Comparison of ENCODE assay signal across 14 mouse cellular contexts in the genomic region with DNA sequence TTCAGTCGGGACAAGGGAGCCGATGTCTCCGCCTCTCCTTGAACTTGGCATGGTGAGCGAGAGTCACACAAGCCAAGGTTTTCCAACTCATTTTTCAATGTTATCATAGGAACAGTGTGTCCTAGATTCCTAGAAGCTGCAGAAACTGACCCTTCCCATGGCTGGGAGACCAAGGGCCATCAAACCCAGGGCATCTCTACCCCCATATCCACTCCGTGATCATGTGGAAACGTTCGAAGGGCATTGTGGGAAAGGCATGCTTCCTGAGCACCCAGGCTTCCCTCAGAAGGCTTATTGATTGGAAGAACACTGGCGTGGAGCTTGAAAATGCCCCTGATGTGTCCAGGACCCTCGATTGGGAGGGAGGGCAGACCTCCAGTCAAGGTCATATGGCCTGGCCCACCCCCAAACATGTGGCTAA.
DNase-seq lines count a peak whose midpoint lies in the region; ATAC-seq and TF ChIP-seq lines count a peak whose summit lies in the region.
"Had no signal": no experiment of that assay in that cellular context is flagged by ENCODE, and none has a peak within 500 bp of the region (broad histone marks: within the 10 kb centered on the region; RNA-seq: fewer than 3 reads in every experiment).

No protein-coding gene starts in this region.

- whole genome bisulfite sequencing in liver, adult 2 months = 85% methylated on average over 9 of the region's 9 CpGs
- 73% methylated on average over 9 of the region's 9 CpGs for WGBS in liver, embryonic 12.5 days (ENCODE audit: insufficient replicate concordance)
- WGBS in cerebellum, adult 2 months = 59% methylated on average over 9 of the region's 9 CpGs

- no peak overlapping the region for H3K4me2 ChIP-seq in liver, embryonic 12.5 days
- H3K4me2 ChIP-seq: embryonic facial prominence, embryonic 13.5 days; hindbrain, embryonic 15.5 days; liver, embryonic 15.5 days had no signal

- H3K9ac ChIP-seq in liver, adult 2 months (ENCODE audit: low read depth, low read length) = no peak overlapping the region
- no peak overlapping the region for H3K9ac ChIP-seq in liver, embryonic 12.5 days
- H3K9ac ChIP-seq: embryonic facial prominence, embryonic 13.5 days; hindbrain, embryonic 15.5 days; liver, embryonic 15.5 days had no signal

- H3K27ac ChIP-seq in liver, adult 2 months (replicated peaks; ENCODE audit: insufficient read depth, low read depth, low read length) = peak overlapping the region; percentile 35; the same call in 1 of the 2 replicates
- no peak overlapping the region for H3K27ac ChIP-seq in liver, embryonic 12.5 days
- no peak overlapping the region for H3K27ac ChIP-seq in cerebellum, adult 2 months (ENCODE audit: insufficient read depth, low read length)
- H3K27ac ChIP-seq: embryonic facial prominence, embryonic 13.5 days; hindbrain, embryonic 15.5 days; liver, embryonic 15.5 days; midbrain, embryonic 10.5 days had no signal

- no peaks in the 10 kb centered on the region for H3K9me3 ChIP-seq in liver, embryonic 12.5 days (replicated peaks)
- H3K9me3 ChIP-seq: embryonic facial prominence, embryonic 13.5 days; hindbrain, embryonic 15.5 days; liver, embryonic 15.5 days; midbrain, embryonic 10.5 days had no signal

- H3K4me3 ChIP-seq in liver, adult 2 months (ENCODE audit: insufficient read depth, low read depth, low read length) = no peak overlapping the region
- no peak overlapping the region for H3K4me3 ChIP-seq in liver, embryonic 12.5 days
- H3K4me3 ChIP-seq in cerebellum, adult 2 months (replicated peaks; ENCODE audit: insufficient read depth, low read depth, low read length) = no peak overlapping the region
- H3K4me3 ChIP-seq: embryonic facial prominence, embryonic 13.5 days; hindbrain, embryonic 15.5 days; liver, embryonic 15.5 days; midbrain, embryonic 10.5 days had no signal

- H3K4me1 ChIP-seq in liver, adult 2 months (ENCODE audit: control insufficient read depth, insufficient read depth, low read length) = no peaks in the 10 kb centered on the region
- H3K4me1 ChIP-seq in liver, embryonic 12.5 days = no peaks in the 10 kb centered on the region
- H3K4me1 ChIP-seq in cerebellum, adult 2 months (ENCODE audit: control insufficient read depth, insufficient read depth, low read length) = no peaks in the 10 kb centered on the region
- H3K4me1 ChIP-seq: liver, embryonic 15.5 days; midbrain, embryonic 10.5 days had no signal

- no peaks in the 10 kb centered on the region for H3K27me3 ChIP-seq in liver, adult 2 months (ENCODE audit: control insufficient read depth, insufficient read depth, low read length)
- H3K27me3 ChIP-seq in liver, embryonic 12.5 days (replicated peaks) = no peaks in the 10 kb centered on the region
- H3K27me3 ChIP-seq in cerebellum, adult 2 months (ENCODE audit: control insufficient read depth, insufficient read depth, low read length) = peaks cover 2% of the 10 kb centered on the region; the same call in 1 of the 2 replicates
- H3K27me3 ChIP-seq: hindbrain, embryonic 15.5 days; liver, embryonic 15.5 days had no signal

- TF ChIP-seq CTCF in liver, adult 2 months (IDR thresholded peaks at IDR 0.05; ENCODE audit: low read depth, low read length) = no peak
- no peak for TF ChIP-seq CTCF in cerebellum, adult 2 months (IDR thresholded peaks at IDR 0.05; ENCODE audit: borderline replicate concordance, insufficient read depth, low read depth, low read length)

- peaks cover 2% of the 10 kb centered on the region; the same call in 1 of the 2 replicates for H3K79me2 ChIP-seq in liver, adult 2 months (ENCODE audit: control insufficient read depth, insufficient read depth, low read length)

- peak; percentile 82 to 90 for DNase-seq in adrenal gland, adult (ENCODE audit: inconsistent age in 2 of 2, low spot score in 1 of 2)
- DNase-seq in adrenal gland, postnatal 4 days (ENCODE audit: low spot score in 2 of 2) = no peak
- peak; percentile 17 for DNase-seq in liver, adult 2 months (ENCODE audit: extremely low read depth, low read depth, low spot score)
- peak; percentile 34 for DNase-seq in kidney, adult 9 months
- DNase-seq in skeletal muscle tissue, adult 2 months (ENCODE audit: low read depth, low spot score) = peak; percentile 50
- DNase-seq in cerebellum, adult 2 months = no peak
- DNase-seq in liver = no peak
- DNase-seq: cerebellum, adult 9-11 months; spleen, adult 18-20 months had no signal

- H3K36me3 ChIP-seq in liver, adult 2 months (ENCODE audit: control insufficient read depth, insufficient read depth, low read length) = no peaks in the 10 kb centered on the region
- no peaks in the 10 kb centered on the region for H3K36me3 ChIP-seq in liver, embryonic 12.5 days
- H3K36me3 ChIP-seq: embryonic facial prominence, embryonic 13.5 days; hindbrain, embryonic 15.5 days; liver, embryonic 15.5 days; midbrain, embryonic 10.5 days had no signal

- TF ChIP-seq POLR2A in liver, adult 2 months (IDR thresholded peaks at IDR 0.05; ENCODE audit: extremely low read depth, insufficient read depth, low read length) = no peak
- TF ChIP-seq POLR2A in cerebellum, adult 2 months (IDR thresholded peaks at IDR 0.05; ENCODE audit: borderline replicate concordance, insufficient read depth, low read length) = no peak

- no peak for ATAC-seq in liver, embryonic 12.5 days

Comparison
In these comparisons a context has a peak if more than half of its experiments do, and no peak if none do; other contexts are left out.
1. DNase-seq: peak in adrenal gland, adult (2 of 2), liver, adult 2 months (single experiment), kidney, adult 9 months (single experiment) and skeletal muscle tissue, adult 2 months (single experiment); none in adrenal gland, postnatal 4 days (0 of 2), cerebellum, adult 2 months (0 of 2) and liver (single experiment).